Comparison of ENCODE assay signal across 10 mouse cellular contexts in the genomic region with DNA sequence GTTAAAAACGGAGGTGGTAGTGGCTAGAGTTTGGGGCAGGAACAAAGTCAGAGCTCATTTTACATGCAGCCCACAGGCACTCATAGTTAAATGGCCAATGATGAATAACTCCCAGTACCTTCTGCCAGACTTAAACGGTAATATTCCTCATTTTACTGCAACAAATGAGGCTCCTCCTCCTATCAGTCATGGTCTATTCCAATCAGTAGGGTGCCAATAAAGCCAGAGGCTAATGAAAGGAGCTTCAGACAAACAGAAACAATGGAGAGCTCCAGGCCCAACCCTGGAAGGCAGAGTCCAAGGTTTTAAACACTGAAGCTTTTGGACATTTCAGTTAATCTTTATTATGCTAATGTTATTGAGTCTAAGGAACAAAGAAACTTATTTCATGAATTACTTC.
DNase-seq lines count a peak whose midpoint lies in the region; ATAC-seq and TF ChIP-seq lines count a peak whose summit lies in the region.
"Had no signal": no experiment of that assay in that cellular context is flagged by ENCODE, and none has a peak within 500 bp of the region (broad histone marks: within the 10 kb centered on the region; RNA-seq: fewer than 3 reads in every experiment).

No protein-coding gene starts in this region.

- no peak for TF ChIP-seq CTCF in heart, adult 2 months (IDR thresholded peaks at IDR 0.05)
- no peak for TF ChIP-seq CTCF in intestine, postnatal 0 days (IDR thresholded peaks at IDR 0.05; ENCODE audit: low read depth)

- no peaks in the 10 kb centered on the region for H3K79me2 ChIP-seq in heart, adult 2 months (replicated peaks; ENCODE audit: control insufficient read depth, insufficient read depth, low read length)

- H3K9ac ChIP-seq in heart, embryonic 11.5 days (ENCODE audit: low read depth, low read length), result no peak overlapping the region
- no peak overlapping the region for H3K9ac ChIP-seq in heart, adult 2 months (ENCODE audit: low read depth, low read length)
- no peak overlapping the region for H3K9ac ChIP-seq in ES-E14 (ENCODE audit: insufficient read depth, low read depth, low read length, poor library complexity, severe bottlenecking)
- H3K9ac ChIP-seq in embryonic facial prominence, embryonic 14.5 days (ENCODE audit: low read depth, low read length), result no peak overlapping the region
- H3K9ac ChIP-seq in intestine, postnatal 0 days (ENCODE audit: low read depth, low read length), result no peak overlapping the region

- peak overlapping the region; percentile 10; the same call in 1 of the 2 replicates for H3K27ac ChIP-seq in heart, embryonic 11.5 days (ENCODE audit: low read depth, low read length)
- H3K27ac ChIP-seq in heart, adult 2 months, result no peak overlapping the region
- no peak overlapping the region for H3K27ac ChIP-seq in ES-E14 (ENCODE audit: insufficient read depth, low read depth, low read length, poor library complexity, severe bottlenecking)
- peak overlapping the region; percentile 6; the same call in 1 of the 2 replicates for H3K27ac ChIP-seq in embryonic facial prominence, embryonic 14.5 days (replicated peaks; ENCODE audit: low read depth, low read length)
- no peak overlapping the region for H3K27ac ChIP-seq in intestine, postnatal 0 days (ENCODE audit: low read depth, low read length)

- in situ Hi-C loops in ES-E14 (cut with MboI; ENCODE audit: low sequenced_read_pairs in 2 of 2, unreplicated experiment in 2 of 2), result no loop called here

- TF ChIP-seq EP300 in heart, adult 2 months (IDR thresholded peaks at IDR 0.05; ENCODE audit: insufficient read depth, low read depth, low read length), result no peak

- no peak for DNase-seq in heart, adult 2 months
- DNase-seq in ES-E14 (ENCODE audit: low read depth, low spot score), result peak; percentile 59
- DNase-seq in embryonic facial prominence, embryonic 14.5 days (ENCODE audit: low spot score), result no peak
- DNase-seq in urinary bladder, postnatal 36 days (ENCODE audit: low spot score in 2 of 2), result no peak
- no peak for DNase-seq in cerebellum, adult 11-12 months
- no peak for DNase-seq in left cerebral cortex, adult 8-10 months (ENCODE audit: low spot score in 2 of 2)
- DNase-seq: right cerebral cortex, postnatal 25 days had no signal

- no peaks in the 10 kb centered on the region for H3K27me3 ChIP-seq in heart, embryonic 11.5 days (ENCODE audit: control insufficient read depth, insufficient read depth, low read length)
- no peaks in the 10 kb centered on the region for H3K27me3 ChIP-seq in heart, adult 2 months (ENCODE audit: control insufficient read depth, insufficient read depth, low read length)
- H3K27me3 ChIP-seq in embryonic facial prominence, embryonic 14.5 days (replicated peaks; ENCODE audit: control insufficient read depth, insufficient read depth, low read length), result no peaks in the 10 kb centered on the region
- H3K27me3 ChIP-seq in intestine, postnatal 0 days (replicated peaks; ENCODE audit: control insufficient read depth, insufficient read depth, low read length), result no peaks in the 10 kb centered on the region

- H3K4me3 ChIP-seq in heart, embryonic 11.5 days (ENCODE audit: low read depth, low read length), result no peak overlapping the region
- H3K4me3 ChIP-seq in heart, adult 2 months, result no peak overlapping the region
- H3K4me3 ChIP-seq in ES-E14 (ENCODE audit: insufficient read depth in 1 of 2, low read depth in 1 of 2, low read length in 2 of 2, poor library complexity in 1 of 2, severe bottlenecking in 1 of 2), result no peak overlapping the region
- no peak overlapping the region for H3K4me3 ChIP-seq in embryonic facial prominence, embryonic 14.5 days (ENCODE audit: low read depth, low read length)
- no peak overlapping the region for H3K4me3 ChIP-seq in intestine, postnatal 0 days (ENCODE audit: low read depth, low read length)
- H3K4me3 ChIP-seq: erythroblast, embryonic 14.5 days had no signal

- no peak for TF ChIP-seq POLR2A in heart, adult 2 months (IDR thresholded peaks at IDR 0.05; ENCODE audit: insufficient read depth, low read depth, low read length)

- no peak overlapping the region for H3K4me2 ChIP-seq in heart, embryonic 11.5 days
- H3K4me2 ChIP-seq in embryonic facial prominence, embryonic 14.5 days (ENCODE audit: low read depth, low read length), result no peak overlapping the region
- H3K4me2 ChIP-seq in intestine, postnatal 0 days (replicated peaks; ENCODE audit: low read depth), result no peak overlapping the region

- no peaks in the 10 kb centered on the region for H3K9me3 ChIP-seq in heart, embryonic 11.5 days (replicated peaks; ENCODE audit: control insufficient read depth, low read length)
- H3K9me3 ChIP-seq in ES-E14 (ENCODE audit: control insufficient read depth, insufficient read depth, low read depth, low read length), result no peaks in the 10 kb centered on the region
- H3K9me3 ChIP-seq in embryonic facial prominence, embryonic 14.5 days (ENCODE audit: control insufficient read depth, low read length), result peaks cover 5% of the 10 kb centered on the region; the same call in 1 of the 2 replicates
- H3K9me3 ChIP-seq in intestine, postnatal 0 days (ENCODE audit: control insufficient read depth), result no peaks in the 10 kb centered on the region

- intact Hi-C loops in heart, adult 2 months (cut with DNase I), result no loop called here

- no peak for ATAC-seq in heart, embryonic 11.5 days (replicated peaks; ENCODE audit: insufficient number of reproducible peaks, low FRiP score, low TSS enrichment)
- ATAC-seq in embryonic facial prominence, embryonic 14.5 days (ENCODE audit: low read depth), result 0 out of 2 replicates have a peak, but pooled peaks have one; percentile 17
- peak; percentile 73 for ATAC-seq in intestine, postnatal 0 days

- WGBS in heart, embryonic 11.5 days (ENCODE audit: insufficient replicate concordance), result 68% methylated on average over 2 of the region's 2 CpGs
- 81% methylated on average over 2 of the region's 2 CpGs for WGBS in heart, adult 2 months
- WGBS in embryonic facial prominence, embryonic 14.5 days, result 31% methylated on average over 2 of the region's 2 CpGs
- 43% methylated on average over 2 of the region's 2 CpGs for WGBS in intestine, postnatal 0 days

- H3K4me1 ChIP-seq in heart, embryonic 11.5 days (ENCODE audit: control insufficient read depth, insufficient read depth, low read length), result peaks cover 5% of the 10 kb centered on the region; the same call in 1 of the 2 replicates
- no peaks in the 10 kb centered on the region for H3K4me1 ChIP-seq in heart, adult 2 months (ENCODE audit: control insufficient read depth, insufficient read depth, low read length)
- peaks cover 2% of the 10 kb centered on the region in 2 experiments; a peak in 2 of 4 replicates for H3K4me1 ChIP-seq in ES-E14 (ENCODE audit: control insufficient read depth in 2 of 2, insufficient read depth in 2 of 2, low read length in 2 of 2, poor library complexity in 1 of 2)
- H3K4me1 ChIP-seq in embryonic facial prominence, embryonic 14.5 days (ENCODE audit: control insufficient read depth, insufficient read depth, low read length), result peaks cover 17% of the 10 kb centered on the region
- no peaks in the 10 kb centered on the region for H3K4me1 ChIP-seq in intestine, postnatal 0 days (replicated peaks; ENCODE audit: control insufficient read depth, insufficient read depth, low read length)

- H3K36me3 ChIP-seq in heart, embryonic 11.5 days (ENCODE audit: control insufficient read depth, insufficient read depth, low read length), result peaks cover 5% of the 10 kb centered on the region
- H3K36me3 ChIP-seq in heart, adult 2 months (ENCODE audit: control insufficient read depth, insufficient read depth, low read length), result peaks cover 7% of the 10 kb centered on the region
- no peaks in the 10 kb centered on the region for H3K36me3 ChIP-seq in ES-E14 (ENCODE audit: control insufficient read depth, insufficient read depth, low read length, poor library complexity, severe bottlenecking)
- peaks cover 75% of the 10 kb centered on the region for H3K36me3 ChIP-seq in embryonic facial prominence, embryonic 14.5 days (ENCODE audit: control insufficient read depth, insufficient read depth, low read length)
- peaks cover 36% of the 10 kb centered on the region for H3K36me3 ChIP-seq in intestine, postnatal 0 days (ENCODE audit: control insufficient read depth, insufficient read depth)

TF ChIP-seq in ES-E14, 5 proteins besides CTCF, POLR2A, EP300 and RAD21:
- TF ChIP-seq ZC3H11A (IDR thresholded peaks at IDR 0.05; ENCODE audit: borderline replicate concordance, low read depth, low read length) (no peak), MAFK (IDR thresholded peaks at IDR 0.05; ENCODE audit: insufficient read depth, low read depth, low read length) (no peak), ZNF384 (IDR thresholded peaks at IDR 0.05; ENCODE audit: low read depth, low read length) (no peak), HCFC1 (IDR thresholded peaks at IDR 0.05; ENCODE audit: borderline replicate concordance, insufficient read depth, low read length) (no peak), CHD2 (IDR thresholded peaks at IDR 0.05; ENCODE audit: low read depth, low read length) (peak; percentile 45)

Comparison
In these comparisons a context has a peak if more than half of its experiments do, and no peak if none do; other contexts are left out.
1. H3K27ac ChIP-seq: peak in heart, embryonic 11.5 days (single experiment) and embryonic facial prominence, embryonic 14.5 days (single experiment); none in heart, adult 2 months (single experiment), ES-E14 (single experiment) and intestine, postnatal 0 days (single experiment).